Mouse (Mus musculus) MEL (cell line): ENCODE results near the gene Mbnl1.

Source experiments
- CTCF ChIP-seq, 3 experiments: IDR thresholded peaks in 2 of 3; conservative IDR thresholded peaks in 1 of 3; 2 replicates each; pipeline ENCODE4 v1.5.1; 2011 to 2012; ENCODE audit warnings: low read length in 3 of 3, low read depth in 2 of 3, mild to moderate bottlenecking in 2 of 3, improper control_type of control experiment in 1 of 3, inconsistent platforms in 1 of 3, mixed read lengths in 1 of 3, moderate library complexity in 1 of 3; ENCODE audit not compliant: control insufficient read depth in 1 of 3, insufficient read depth in 1 of 3, poor library complexity in 1 of 3, severe bottlenecking in 1 of 3
- E2F4 ChIP-seq: IDR thresholded peaks from 2 replicates; pipeline ENCODE4 v1.6.1; 2011; ENCODE audit warnings: low read depth, low read length, improper control_type of control experiment, borderline replicate concordance
- ELF1 ChIP-seq: IDR thresholded peaks from 2 replicates; pipeline ENCODE4 v1.6.1; 2014; ENCODE audit warnings: low read depth, mild to moderate bottlenecking, inconsistent platforms, low read length, improper control_type of control experiment, moderate library complexity
- EP300 ChIP-seq, 2 experiments: IDR thresholded peaks; 2 replicates each; pipeline ENCODE4 v1.6.1; 2011; ENCODE audit warnings: improper control_type of control experiment in 2 of 2, low read length in 2 of 2, low read depth in 1 of 2, mild to moderate bottlenecking in 1 of 2
- GATA1 ChIP-seq: IDR thresholded peaks from 2 replicates; pipeline ENCODE4 v1.6.1; 2011; ENCODE audit warnings: low read depth, low read length, improper control_type of control experiment
- POLR2A ChIP-seq, 2 experiments: IDR thresholded peaks; 2 replicates each; pipeline ENCODE4 v1.6.1; 2011 to 2012; ENCODE audit warnings: low read length in 2 of 2, mild to moderate bottlenecking in 2 of 2, control low read depth in 1 of 2, improper control_type of control experiment in 1 of 2, low read depth in 1 of 2, moderate library complexity in 1 of 2; ENCODE audit not compliant: control insufficient read depth in 1 of 2, insufficient read depth in 1 of 2, poor library complexity in 1 of 2
- TAL1 ChIP-seq: IDR thresholded peaks from 2 replicates; pipeline ENCODE4 v1.6.1; 2012; ENCODE audit warnings: mild to moderate bottlenecking, inconsistent platforms, low read length, moderate library complexity, mixed read lengths
- TBP ChIP-seq: IDR thresholded peaks from 2 replicates; pipeline ENCODE4 v1.8.0; 2011; ENCODE audit warnings: low read depth, low read length, improper control_type of control experiment

- TF ChIP-seq TBP (no peak), GATA1 (0 out of 2 replicates have a peak, but pooled peaks have one; percentile 29), E2F4 (no peak), CTCF (IDR thresholded peaks at IDR 0.05 in 2 of 3, conservative IDR thresholded peaks at IDR 0.05 in 1 of 3; ENCODE audit: control insufficient read depth in 1 of 3, insufficient read depth in 1 of 3, low read depth in 2 of 3, low read length in 3 of 3, poor library complexity in 1 of 3, severe bottlenecking in 1 of 3) (no peak), ELF1 (no peak), TAL1 (peak; percentile 15; the same call in 1 of the 2 replicates), EP300 (IDR thresholded peaks at IDR 0.05; ENCODE audit: low read depth in 1 of 2, low read length in 2 of 2) (0 out of 4 replicates have a peak, but pooled peaks of 1 of the 2 experiments have one; percentile 24), POLR2A (IDR thresholded peaks at IDR 0.05; ENCODE audit: control insufficient read depth in 1 of 2, insufficient read depth in 1 of 2, low read depth in 1 of 2, low read length in 2 of 2, poor library complexity in 1 of 2) (no peak)
These were observed 10.7 kb downstream of the Mbnl1 start for GRCm38 (mm10) chr3:60483305-60483704.
